Mouse (Mus musculus) adrenal gland, adult 8-10 months (tissue): Measurements from ENCODE around the gene Epc2. TPM values are rescaled to one million over a fixed set of nuclear protein-coding genes. Genes with fewer than 3 reads are reported as not detected.
A peak's percentile ranks its signal among the peaks of the same experiment; 100 is the strongest.

Source experiments
- DNase-seq: peaks from one replicate; pipeline ENCODE4 v3.0.0; 2022
- total RNA-seq, 4 experiments: library from RNA; stranded (reverse); gene quantifications; 2 replicates each; pipeline ENCODE4 v1.2.4; 2022

Gene Epc2
- 10 to 100 TPM; 23.1 to 29.3 (median 25.6) TPM for total RNA-seq

DNA sequence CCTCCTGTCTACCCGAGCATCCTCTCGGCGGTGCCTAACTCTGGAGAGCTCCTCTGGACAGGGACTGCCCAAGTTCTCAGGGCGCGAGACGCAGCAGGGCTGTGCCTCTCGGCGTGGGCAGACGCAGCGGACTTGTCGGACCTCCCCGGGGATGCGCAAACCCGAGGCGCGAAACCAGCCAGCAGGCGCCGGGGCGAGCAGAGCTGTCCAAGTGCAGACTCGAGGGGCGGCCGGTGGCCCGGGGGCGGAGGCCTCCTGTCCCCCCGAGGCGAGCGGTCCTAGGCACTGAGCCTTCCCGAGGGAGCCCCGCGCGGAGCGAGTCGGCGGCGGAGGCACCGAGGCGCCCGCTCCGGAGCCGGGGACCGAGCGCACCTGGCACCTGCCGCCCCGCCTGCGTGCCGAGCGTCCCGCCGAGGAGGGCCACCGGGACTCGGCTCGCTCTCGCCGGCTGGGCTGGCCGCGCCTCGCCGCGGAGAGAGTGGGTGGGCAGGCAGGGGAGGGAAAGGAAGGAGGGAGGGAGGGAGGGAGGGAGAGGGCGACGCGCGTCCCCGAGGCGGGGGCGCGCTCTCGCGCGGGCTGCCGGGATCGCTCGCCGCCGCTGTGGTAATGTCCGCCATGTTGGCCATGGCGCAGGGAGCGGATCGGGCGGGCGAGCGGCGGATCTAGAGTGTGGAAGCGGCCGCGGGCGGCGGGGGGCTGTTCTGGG, at the start of gene Epc2:
Gene Epc2, plus strand, starts transcription at position 556 of the 706 bp plus-strand sequence.
- peak; percentile 65 for DNase-seq

DNA sequence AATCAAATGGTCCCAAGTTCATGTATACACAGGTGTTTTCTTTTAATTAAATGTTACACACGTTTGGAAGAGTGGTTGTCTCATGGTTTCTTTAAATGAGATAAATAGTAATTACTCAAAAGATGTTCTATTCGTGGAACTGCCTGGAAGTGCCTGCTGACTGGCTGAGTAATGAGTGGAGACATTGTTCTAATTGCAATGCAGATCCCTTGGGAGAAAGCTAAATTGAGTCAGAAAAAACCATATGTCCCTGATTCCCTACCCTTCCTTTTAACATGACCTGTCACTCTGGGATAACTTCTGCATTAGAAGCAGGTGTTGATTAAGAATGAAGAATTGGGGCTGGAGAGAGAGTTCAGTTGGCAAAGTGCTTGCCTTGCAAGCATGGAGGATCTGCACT, 45.3 kb upstream of the Epc2 start:
- DNase-seq, result no peak

DNA sequence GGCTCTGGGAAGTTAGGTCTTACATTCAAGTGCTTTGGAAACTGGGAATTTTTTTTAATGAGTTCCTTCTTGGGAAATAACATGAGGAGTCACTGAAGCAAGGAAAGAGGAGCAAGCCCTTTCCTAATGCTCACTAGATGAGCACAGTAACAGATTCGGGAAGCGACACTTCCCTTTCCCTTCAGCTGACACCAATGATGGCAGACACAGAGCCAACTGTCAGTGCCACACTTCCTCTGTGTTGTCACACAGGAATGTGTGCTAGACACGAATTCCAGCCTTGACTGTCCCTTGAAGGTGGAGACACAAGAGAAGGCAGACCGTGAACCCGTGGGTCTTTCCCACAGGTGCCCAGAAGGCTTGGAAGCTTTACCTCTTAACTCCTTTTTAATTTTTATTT, 39.6 kb upstream of the Epc2 start:
- DNase-seq, result no peak

DNA sequence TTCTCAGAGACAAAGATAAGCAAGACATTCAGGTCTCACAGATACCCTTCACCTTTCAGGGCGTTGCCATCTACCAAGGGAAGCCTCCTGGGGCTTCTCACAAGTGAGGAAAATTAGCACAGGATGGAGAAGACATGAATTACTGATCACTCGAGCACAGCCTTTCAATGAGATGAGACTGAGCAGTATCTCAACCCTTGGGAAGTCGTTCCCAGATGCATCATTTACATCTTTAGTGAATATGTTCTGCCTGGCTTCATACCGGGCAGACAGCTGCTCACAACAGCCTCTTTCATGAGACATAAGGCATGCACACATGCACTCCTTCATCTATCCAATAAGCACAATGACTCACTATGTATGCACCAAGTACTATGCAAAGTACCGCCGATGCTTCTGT, 38.7 kb upstream of the Epc2 start:
- no peak for DNase-seq

DNA sequence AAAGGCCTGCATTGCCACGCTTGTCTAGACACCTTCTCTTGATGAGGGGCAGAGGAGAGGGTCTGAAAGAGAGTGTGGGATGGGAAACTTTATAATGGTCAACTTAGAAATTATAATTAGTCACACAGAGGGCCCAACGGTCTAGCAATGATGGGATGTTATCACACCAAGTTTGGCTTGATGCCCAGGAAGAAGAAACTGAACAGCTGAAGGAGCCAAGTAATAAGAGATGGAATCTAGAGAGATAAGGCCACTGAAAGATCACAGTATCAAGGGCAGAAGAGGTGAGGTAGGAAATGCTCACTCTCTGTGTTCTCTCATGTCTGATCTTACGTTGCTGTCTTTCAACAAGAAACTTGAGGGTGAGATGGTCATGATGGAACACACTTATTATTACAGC, 35.4 kb upstream of the Epc2 start:
- DNase-seq, result no peak

DNA sequence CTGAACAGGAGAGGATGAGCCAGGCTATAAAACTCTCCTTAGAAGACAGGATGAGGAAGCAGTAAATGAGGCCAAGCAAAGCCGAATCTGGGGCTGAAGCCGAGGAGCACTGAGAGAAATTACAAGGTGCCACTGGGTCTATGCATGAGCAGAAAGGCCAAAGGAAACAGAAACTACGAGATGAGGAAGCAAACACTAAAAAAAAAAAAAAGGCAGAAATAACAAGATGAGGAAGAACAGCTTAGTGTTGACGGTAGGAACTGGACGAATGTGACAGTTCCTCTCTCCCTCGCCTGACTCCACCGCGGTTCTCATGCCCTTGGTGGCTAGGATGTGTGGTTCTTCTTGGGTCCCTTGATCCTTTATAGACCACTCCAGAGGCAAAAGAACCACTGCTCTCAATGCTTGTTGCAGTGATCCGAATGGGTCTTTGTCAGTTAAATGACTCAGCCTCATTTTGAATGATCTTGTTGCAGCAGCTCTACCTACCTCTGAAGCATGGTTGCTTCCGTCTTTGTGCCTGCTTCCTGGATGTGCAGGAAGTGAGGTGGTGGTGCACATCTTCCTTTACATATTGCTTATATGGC, 34.2 kb upstream of the Epc2 start:
- DNase-seq, result no peak

DNA sequence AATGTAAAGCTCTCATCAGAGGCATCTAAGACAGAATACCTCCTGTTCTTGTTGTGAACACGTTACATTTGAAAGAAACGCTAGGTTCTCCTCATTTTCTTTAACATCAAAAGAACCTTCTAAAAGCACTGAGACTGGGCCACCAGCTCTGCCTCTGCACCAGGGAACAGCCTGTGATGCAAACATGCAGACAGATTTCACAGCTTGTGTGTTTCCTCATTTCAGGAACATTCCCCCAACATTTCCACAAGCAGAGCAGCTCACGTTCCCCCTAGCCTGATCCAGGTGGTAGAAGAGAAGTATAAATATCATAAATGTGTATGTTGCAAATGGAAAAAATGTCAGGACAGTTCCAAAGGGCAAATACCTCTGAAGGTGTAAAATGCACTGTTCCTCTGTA, 30.9 kb upstream of the Epc2 start:
- no peak for DNase-seq

DNA sequence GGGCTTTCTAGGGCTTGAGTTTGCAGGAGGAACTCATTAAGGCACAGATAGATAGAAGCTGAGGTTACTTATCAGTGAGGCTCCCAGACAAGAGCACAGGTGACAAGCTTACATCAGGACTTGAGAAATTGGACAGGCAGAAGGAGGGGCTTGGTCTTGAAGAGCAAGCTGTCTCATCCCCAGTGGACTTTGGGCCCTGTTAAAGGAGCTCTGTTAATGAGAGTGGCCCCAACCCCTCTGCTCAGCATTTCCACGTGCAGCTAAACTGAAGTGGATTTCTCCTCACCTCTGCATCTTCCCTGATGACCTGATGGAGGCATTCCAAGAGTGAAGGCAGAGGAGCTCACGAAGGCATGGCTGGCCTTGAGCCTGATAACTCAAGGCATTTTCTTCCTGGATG, 27.4 kb upstream of the Epc2 start:
- no peak for DNase-seq

DNA sequence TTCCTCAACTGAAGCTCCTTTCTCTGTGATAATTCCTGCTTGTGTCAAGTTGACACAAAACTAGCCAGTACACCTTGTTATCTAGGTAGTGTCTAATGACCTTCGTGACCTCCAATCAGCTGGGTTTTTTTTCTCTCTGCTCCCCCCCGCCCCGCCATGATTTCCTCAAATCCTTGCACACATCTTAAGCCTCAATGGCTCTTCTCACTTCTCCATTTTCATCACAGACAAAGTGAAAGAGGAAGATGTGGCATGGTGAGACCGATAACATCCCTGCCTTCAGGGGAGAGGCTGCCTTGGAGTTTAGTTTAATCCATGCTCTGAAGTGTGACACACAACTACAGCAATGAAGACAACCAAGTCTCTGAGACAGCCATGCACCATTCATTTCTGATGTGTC, 26.5 kb upstream of the Epc2 start:
- no peak for DNase-seq

DNA sequence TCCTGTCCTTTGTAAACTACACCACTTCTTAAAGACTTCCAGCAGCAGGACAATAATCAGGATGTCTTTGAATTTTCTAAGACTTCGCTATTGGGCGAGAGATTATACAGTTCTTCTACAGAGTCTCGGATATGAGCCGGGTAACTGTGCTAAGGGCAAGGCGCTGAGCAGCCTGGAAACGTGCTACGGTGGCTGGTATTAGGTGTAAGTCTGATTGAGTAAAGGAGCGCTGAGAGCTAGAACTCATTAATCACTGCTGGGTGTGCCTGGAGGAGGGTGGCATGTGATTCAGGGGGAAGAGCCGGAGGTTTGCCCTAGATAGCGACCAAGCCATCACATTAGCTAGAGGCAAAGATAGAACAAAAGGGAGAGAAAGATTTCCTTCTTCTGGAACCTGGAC, 25.1 kb upstream of the Epc2 start:
- no peak for DNase-seq

DNA sequence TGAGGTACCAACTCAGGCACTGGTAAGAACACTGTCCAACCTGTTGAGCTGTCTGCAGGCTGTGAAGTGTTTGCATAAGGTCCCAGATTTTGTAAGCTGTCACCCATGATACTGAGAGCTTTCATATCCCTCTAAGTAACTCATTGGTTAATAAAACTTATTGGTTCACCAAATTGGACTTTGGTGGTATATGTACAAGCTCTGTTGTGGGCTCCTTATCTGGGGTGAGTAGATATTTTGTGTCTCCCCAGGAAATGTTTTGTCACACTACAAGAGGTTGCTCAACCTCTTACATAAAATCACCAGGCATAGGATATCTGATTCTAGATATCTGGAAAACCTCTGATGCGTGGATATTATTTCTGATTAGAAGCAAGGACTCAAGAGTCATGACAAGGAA, 20.3 kb upstream of the Epc2 start:
- no peak for DNase-seq

DNA sequence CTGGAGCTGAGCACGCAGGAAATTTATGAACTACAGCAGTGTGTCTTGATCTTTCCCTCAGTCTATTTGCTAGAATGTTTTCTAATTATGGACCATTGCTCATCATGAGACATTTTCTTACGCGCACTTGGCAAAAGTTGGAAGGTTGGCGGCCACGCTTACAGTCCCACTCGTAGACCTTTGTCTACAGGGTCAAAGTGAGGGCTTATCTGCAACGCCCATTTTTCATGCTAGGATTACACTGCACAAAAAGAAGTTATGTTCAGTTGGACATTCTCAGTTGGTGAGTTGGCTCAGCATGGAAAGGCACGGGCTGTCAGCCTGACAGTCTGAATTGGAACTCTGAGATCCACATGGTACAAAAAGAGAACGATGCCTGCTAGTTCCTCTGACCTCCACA, 18.1 kb upstream of the Epc2 start:
- DNase-seq, result no peak

DNA sequence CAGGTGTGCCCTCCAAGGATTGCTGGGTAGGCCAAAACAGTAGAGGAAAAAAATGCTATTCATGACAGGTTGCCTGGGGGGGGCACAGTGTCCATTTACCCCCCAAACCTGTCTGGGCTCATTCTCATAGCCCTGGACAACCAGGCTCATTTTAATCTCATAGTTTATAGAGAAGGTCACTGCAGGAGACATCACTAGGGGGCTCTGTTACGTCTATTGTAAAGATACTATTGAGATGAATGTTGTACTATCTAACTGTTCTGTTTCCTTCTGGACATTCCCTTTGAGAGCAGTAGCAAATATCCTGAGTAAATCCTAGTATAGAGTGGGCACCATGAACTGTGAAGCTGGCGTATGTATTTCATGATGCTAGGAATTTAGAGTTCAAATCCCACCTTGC, 5.0 kb upstream of the Epc2 start:
- no peak for DNase-seq

DNA sequence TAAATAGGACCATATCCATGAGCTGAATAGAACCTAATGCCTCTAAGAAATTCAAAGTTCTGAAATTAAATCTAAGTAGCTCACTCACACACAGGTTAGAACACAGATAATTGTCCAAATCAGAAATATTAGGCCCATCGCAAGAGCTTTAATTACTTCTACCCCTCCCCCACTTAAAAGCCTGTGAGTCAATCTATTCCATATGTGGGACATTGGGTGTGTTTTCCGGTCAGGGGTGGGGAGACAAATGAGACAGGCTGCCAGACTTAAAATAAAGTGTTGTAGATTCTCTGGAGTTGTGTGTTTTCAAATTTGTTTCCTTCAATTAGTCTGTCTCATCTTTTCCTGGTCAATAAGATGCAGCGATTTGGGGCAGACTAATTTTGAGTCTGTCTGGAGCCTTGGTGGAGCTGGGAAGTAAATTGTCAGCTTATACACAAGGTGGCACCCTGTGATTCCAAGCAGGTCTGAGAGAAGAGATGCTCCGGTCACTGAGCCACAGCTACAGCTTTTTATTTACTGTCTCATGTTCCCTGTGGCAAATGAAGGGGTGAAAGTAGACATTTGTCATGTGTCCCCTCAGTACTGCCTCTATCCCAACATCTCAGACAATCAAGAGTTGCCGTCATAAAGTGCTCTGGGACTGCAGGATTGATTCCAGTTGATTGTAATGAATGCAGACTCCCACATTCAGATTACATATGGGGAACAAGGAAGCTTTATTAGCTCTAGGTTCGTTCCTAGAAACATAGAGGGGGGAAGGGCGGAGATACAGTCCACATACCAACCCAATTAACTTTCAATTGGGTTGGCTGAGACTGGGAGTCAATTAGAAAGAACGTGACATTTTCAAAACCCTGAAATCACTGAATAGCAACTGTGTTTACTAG, 3.5 kb upstream of the Epc2 start:
- no peak for DNase-seq

DNA sequence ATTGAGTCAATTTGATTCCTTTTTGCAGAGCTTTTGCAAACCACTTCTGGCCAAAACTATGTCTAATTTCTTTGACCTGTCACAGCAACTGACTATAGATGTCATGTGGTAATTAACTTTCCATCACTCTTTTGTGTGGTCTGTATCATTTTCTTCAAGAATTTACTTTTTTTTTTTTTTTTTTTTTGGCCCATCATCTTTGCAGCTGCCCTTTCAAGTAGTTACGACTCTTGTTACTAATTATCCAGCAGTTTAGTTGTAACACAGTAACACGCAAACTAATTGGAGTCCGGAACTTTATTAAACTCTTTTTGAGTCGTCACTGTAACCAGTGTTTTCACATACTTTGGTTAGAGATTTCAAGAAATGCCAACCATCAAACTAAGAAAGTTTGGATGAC, 819 bp upstream of the Epc2 start:
- DNase-seq, result no peak

DNA sequence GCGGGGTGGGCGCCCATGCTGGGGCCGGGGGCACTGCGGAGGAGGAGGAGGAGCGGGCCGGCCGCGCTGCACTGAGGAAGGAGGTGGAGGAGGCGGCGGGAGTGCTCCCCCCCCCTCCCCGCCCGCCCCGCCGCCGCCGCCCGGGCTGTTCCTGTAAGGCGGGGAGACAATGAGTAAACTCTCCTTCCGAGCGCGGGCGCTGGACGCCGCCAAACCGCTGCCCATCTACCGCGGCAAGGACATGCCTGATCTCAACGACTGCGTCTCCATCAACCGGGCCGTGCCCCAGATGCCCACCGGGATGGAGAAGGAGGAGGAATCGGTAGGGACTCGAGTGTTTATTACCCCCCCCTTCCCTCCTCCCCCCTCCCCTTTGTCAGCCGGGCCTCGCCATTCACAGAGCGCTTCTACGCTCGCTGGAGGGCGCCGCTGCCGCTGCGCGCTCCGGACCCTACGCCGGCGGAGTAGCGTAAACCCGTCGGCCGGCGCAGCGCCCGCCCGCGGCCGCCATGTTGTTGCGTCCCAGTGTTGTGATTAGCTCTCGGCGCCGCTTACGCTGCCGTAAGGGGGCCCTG, 438 bp downstream of the Epc2 start:
- peak; percentile 86 for DNase-seq

DNA sequence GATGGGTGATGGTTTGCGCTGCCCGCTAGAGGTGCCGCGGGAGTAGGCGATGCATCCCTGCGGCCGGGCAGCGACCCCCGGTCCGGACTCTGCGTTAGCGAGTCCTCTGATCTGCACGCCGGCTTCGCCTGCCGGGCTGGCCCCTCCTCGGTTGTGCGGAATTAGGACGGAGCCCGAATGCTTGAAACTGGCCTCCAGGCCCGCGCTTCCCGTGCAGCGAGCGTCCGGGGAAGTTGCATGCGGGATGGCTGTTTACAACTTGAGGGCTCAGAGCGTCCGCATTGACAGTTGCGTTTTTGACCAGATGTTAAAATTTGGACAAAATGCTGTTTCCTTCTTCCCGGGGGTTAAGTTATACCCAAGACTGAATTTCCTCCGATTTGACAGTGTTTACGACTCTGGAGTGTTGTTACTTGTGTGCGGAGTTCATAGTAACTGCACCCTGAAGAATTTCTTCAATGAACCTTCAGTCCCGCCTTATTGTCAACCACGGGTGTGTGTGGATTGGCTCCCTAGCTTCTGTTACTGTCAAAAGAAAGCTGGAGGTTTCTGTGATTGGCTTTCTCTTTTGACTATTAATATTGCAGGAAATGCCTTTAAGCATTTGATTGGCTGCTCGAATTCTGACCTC, 1.3 kb downstream of the Epc2 start:
- DNase-seq, result peak; percentile 61

DNA sequence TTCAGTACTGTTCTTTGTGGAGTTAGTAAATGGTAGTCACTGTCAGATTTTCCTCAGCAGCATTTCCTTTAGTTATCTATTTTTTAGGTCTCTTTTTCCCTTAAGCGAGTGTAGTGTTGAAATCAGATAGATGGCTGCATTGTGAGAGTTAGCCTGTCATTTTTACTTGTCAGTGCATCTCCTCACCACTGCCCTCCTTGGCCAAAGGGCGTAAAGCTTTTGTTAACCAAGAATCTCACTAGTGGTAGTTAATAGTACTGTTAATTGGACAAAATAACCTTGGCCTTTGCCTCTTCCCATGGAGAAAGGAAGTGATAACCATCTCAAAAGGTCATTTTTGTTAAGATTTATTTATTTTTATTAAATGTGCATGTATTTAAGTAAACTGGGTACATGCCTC, 6.5 kb downstream of the Epc2 start:
- DNase-seq, result no peak

DNA sequence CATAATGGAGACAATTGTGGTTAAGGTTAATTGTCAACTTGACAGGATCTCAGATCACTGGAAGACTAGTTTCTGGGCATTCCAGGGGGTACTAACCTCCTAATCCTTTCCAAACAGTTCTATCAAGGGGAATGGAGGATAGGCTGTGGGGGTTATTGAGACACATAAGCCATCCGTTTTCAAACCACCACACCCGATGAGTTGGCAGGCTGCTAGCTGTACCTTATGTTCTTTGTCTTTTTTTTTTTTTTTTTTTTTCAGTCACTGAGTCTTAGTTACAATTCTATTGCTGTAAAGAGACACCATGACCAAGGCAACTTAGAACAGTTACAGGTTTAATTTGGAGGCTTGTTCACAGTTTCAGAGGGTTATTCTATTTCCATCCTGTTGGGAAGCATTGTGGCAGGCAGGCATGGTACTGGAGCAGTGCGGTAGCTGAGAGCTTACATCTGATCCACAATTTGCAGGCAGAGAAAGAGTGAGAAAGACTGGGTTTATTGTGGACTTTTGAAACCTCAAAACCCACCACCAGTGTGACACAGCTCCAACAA, 14.5 kb downstream of the Epc2 start:
- DNase-seq, result no peak

DNA sequence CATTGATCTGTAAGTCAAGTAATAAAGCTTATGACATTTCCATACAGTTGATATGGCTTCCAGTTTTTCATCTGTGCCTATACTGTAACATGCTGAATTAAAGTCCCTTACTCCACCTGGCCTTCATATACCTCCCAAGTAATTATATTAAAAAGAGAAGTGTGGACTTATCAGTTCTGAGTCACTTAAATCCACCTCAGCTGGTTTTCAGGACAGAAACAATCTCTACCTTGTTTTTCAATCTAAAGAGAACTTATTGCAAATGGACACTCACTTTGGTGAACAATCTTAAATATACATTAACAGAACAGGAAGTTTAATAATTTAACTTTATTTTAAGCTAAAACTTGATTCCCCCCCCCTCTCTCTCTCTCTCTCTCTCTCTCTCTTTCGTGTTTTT, 15.8 kb downstream of the Epc2 start:
- no peak for DNase-seq

DNA sequence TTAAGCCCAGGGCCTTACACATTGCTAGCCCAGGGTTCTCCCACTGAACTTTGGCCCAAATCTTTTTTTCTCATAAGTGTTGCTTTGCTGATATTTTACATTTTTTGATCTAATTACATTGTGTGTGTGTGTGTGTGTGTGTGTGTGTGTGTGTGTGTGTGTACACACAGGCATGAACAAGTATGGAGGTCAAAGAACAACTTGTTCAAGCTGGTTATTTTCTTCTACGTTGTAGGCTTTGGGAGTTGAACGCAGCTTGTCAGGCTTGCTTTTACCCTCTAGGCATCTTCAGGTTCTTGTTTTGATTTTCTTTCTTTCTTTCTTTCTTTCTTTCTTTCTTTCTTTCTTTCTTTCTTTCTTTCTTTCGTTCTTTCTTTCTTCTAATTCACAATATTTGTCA, 19.9 kb downstream of the Epc2 start:
- DNase-seq, result no peak

DNA sequence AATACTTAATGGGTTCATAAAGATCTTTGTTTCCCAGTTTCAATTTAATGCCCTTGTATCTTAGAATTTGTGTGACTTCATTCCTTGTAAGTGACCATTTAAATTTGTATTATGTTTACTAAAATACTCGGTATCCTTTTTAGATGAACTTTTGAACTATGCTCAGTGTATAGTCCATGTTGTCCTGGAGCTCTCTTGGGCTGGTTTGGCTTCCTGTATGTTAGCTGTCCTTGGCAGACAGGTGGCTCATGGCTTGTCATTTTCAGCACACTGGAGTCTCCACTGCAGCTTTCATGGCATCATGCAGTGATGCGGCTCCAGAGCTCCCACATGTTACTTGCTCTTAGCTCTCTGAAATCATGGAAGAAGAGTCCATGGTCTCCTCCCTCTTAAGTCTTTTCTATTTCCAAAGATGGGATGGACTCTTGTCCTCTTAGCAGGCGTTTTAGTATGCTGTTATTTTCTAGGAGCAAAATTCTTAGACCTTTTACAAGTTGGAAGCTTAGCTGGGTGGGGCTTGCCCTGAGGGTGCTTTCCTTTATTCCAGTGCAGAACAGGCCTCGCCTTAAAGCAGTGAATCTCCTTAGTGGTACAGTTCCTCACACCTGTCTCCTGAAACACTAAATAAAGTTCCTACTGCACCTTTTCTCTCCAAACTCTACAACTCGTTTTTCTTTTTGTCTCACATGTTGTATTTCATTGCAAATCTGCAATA, 20.5 kb downstream of the Epc2 start:
- DNase-seq, result no peak
